Mouse (Mus musculus) neural tube, embryonic 14.5 days (tissue): ENCODE data around the gene Copg1. TPM values are rescaled to one million over a fixed set of nuclear protein-coding genes. Genes with fewer than 3 reads are reported as not detected.

Experiments
- ATAC-seq: fragments of 200-750 bp; cut with Nextera tagmentation; 2 replicates; pipeline ENCODE4 v1.8.0; 2017; ENCODE audit warnings: low read depth, mild to moderate bottlenecking, moderate TSS enrichment, moderate library complexity
- H3K27ac ChIP-seq: fragments of 300-500 bp; sonication (generic); 2 replicates; pipeline ENCODE4 v1.5.1; 2014; ENCODE audit warnings: low read depth, mild to moderate bottlenecking, control low read depth, low read length, moderate library complexity, mixed read lengths
- H3K27me3 ChIP-seq: fragments of 300-500 bp; sonication (generic); 2 replicates; pipeline ENCODE4 v1.6.1; 2014; ENCODE audit warnings: low read length; ENCODE audit not compliant: control insufficient read depth, insufficient read depth
- H3K36me3 ChIP-seq: fragments of 300-500 bp; sonication (generic); 2 replicates; pipeline ENCODE4 v1.6.1; 2014; ENCODE audit warnings: low read length, mixed read lengths; ENCODE audit not compliant: control insufficient read depth, insufficient read depth
- H3K4me1 ChIP-seq: fragments of 300-500 bp; sonication (generic); 2 replicates; pipeline ENCODE4 v1.6.1; 2014; ENCODE audit warnings: low read length; ENCODE audit not compliant: control insufficient read depth, insufficient read depth
- H3K4me2 ChIP-seq: fragments of 300-500 bp; sonication (generic); 2 replicates; pipeline ENCODE4 v1.6.1; 2014; ENCODE audit warnings: mild to moderate bottlenecking, low read depth, low read length, control low read depth
- H3K4me3 ChIP-seq: fragments of 300-500 bp; sonication (generic); 2 replicates; pipeline ENCODE4 v1.5.1; 2014; ENCODE audit warnings: low read depth, low read length, control low read depth, mixed read lengths
- H3K9ac ChIP-seq: fragments of 300-500 bp; sonication (generic); replicated peaks from 2 replicates; pipeline ENCODE4 v1.6.1; 2014; ENCODE audit warnings: low read depth, mild to moderate bottlenecking, control low read depth, low read length, mixed read lengths
- H3K9me3 ChIP-seq: fragments of 300-500 bp; sonication (generic); 2 replicates; pipeline ENCODE4 v1.6.1; 2016; ENCODE audit warnings: low read length; ENCODE audit not compliant: control insufficient read depth
- WGBS: fragments of 180-500 bp; shearing (Covaris S2); extraction: QIAGEN DNeasy Blood & Tissue Kit; methylation state at CpG from one replicate; pipeline ENCODE4 v1.1.7; 2014; 5-methylcytosine and 5-hydroxymethylcytosine counted together
- polyA plus RNA-seq: library from polyadenylated mRNA; unstranded; fragments of >200 nt; fragmentation: Nextera tagmentation; extraction: Ambion mirVana; gene quantifications from 2 replicates; pipeline ENCODE4 v1.2.1, GENCODE M21; 2014

Copg1 gene
- polyA plus RNA-seq, 1 experiment from 2014 or later: 202 TPM

GRCm38 (mm10) chr6:87870440-87870839 lies 17.2 kb upstream of the Copg1 start:
- Histone ChIP-seq H3K4me1 (no peaks in the 10 kb centered on the region), H3K36me3 (no peaks in the 10 kb centered on the region), H3K9me3 (no peaks in the 10 kb centered on the region), H3K4me3 (no peak overlapping the region), H3K9ac (no peak overlapping the region), H3K27ac (no peak overlapping the region), H3K27me3 (no peaks in the 10 kb centered on the region), H3K4me2 (no peak overlapping the region)
- 77% methylated on average over 1 of the region's 1 CpGs for WGBS
- ATAC-seq: no peak

- no peak overlapping the region for H3K9ac ChIP-seq
- no peak overlapping the region for H3K27ac ChIP-seq
- H3K4me3 ChIP-seq: no peak overlapping the region
- WGBS: 86% methylated on average over 7 of the region's 7 CpGs
- H3K36me3 ChIP-seq: no peaks in the 10 kb centered on the region
- no peak for ATAC-seq
- no peaks in the 10 kb centered on the region for H3K27me3 ChIP-seq
- no peak overlapping the region for H3K4me2 ChIP-seq
- no peaks in the 10 kb centered on the region for H3K9me3 ChIP-seq
- H3K4me1 ChIP-seq: no peaks in the 10 kb centered on the region
Measured at GRCm38 (mm10) chr6:87871240-87871639, 16.4 kb upstream of the Copg1 start.

- Histone ChIP-seq H3K27ac (no peak overlapping the region), H3K9ac (no peak overlapping the region), H3K4me3 (no peak overlapping the region), H3K4me2 (no peak overlapping the region), H3K27me3 (no peaks in the 10 kb centered on the region), H3K4me1 (no peaks in the 10 kb centered on the region), H3K9me3 (no peaks in the 10 kb centered on the region), H3K36me3 (no peaks in the 10 kb centered on the region)
- WGBS: 61% methylated on average over 1 of the region's 1 CpGs
- ATAC-seq: no peak
Measured at GRCm38 (mm10) chr6:87873104-87873503, 14.5 kb upstream of the Copg1 start.

GRCm38 (mm10) chr6:87873963-87874362 lies 13.7 kb upstream of the Copg1 start:
- WGBS: 87% methylated on average over 2 of the region's 2 CpGs
- H3K4me1 ChIP-seq: no peaks in the 10 kb centered on the region
- no peak for ATAC-seq
- no peak overlapping the region for H3K27ac ChIP-seq
- no peak overlapping the region for H3K4me2 ChIP-seq
- H3K9ac ChIP-seq: no peak overlapping the region
- no peaks in the 10 kb centered on the region for H3K27me3 ChIP-seq
- H3K4me3 ChIP-seq: no peak overlapping the region
- no peaks in the 10 kb centered on the region for H3K9me3 ChIP-seq
- H3K36me3 ChIP-seq: no peaks in the 10 kb centered on the region

- no peaks in the 10 kb centered on the region for H3K4me1 ChIP-seq
- H3K36me3 ChIP-seq: no peaks in the 10 kb centered on the region
- H3K4me3 ChIP-seq: no peak overlapping the region
- ATAC-seq: no peak
- H3K9ac ChIP-seq: no peak overlapping the region
- no peaks in the 10 kb centered on the region for H3K9me3 ChIP-seq
- no peak overlapping the region for H3K4me2 ChIP-seq
- H3K27me3 ChIP-seq: no peaks in the 10 kb centered on the region
- H3K27ac ChIP-seq: no peak overlapping the region
- WGBS: 97% methylated on average over 1 of the region's 1 CpGs
Measured at GRCm38 (mm10) chr6:87875083-87875482, 12.5 kb upstream of the Copg1 start.

- Histone ChIP-seq H3K4me3 (no peak overlapping the region), H3K36me3 (no peaks in the 10 kb centered on the region), H3K9ac (no peak overlapping the region), H3K27me3 (no peaks in the 10 kb centered on the region), H3K4me2 (no peak overlapping the region), H3K27ac (no peak overlapping the region), H3K9me3 (no peaks in the 10 kb centered on the region), H3K4me1 (no peaks in the 10 kb centered on the region)
- ATAC-seq: no peak
- WGBS: 88% methylated on average over 7 of the region's 7 CpGs
Measured at GRCm38 (mm10) chr6:87875562-87875961, 12.1 kb upstream of the Copg1 start.

GRCm38 (mm10) chr6:87876068-87876643 lies 11.5 kb upstream of the Copg1 start:
- H3K4me3 ChIP-seq: no peak overlapping the region
- H3K36me3 ChIP-seq: no peaks in the 10 kb centered on the region
- H3K4me2 ChIP-seq: no peak overlapping the region
- no peak for ATAC-seq
- no peaks in the 10 kb centered on the region for H3K4me1 ChIP-seq
- 77% methylated on average over 13 of the region's 13 CpGs for WGBS
- H3K9me3 ChIP-seq: no peaks in the 10 kb centered on the region
- no peak overlapping the region for H3K27ac ChIP-seq
- H3K9ac ChIP-seq: no peak overlapping the region
- H3K27me3 ChIP-seq: no peaks in the 10 kb centered on the region

GRCm38 (mm10) chr6:87879010-87879409 lies 8.6 kb upstream of the Copg1 start:
- no peak overlapping the region for H3K4me3 ChIP-seq
- no peak overlapping the region for H3K27ac ChIP-seq
- H3K4me2 ChIP-seq: no peak overlapping the region
- no peaks in the 10 kb centered on the region for H3K4me1 ChIP-seq
- H3K36me3 ChIP-seq: no peaks in the 10 kb centered on the region
- no peaks in the 10 kb centered on the region for H3K27me3 ChIP-seq
- no peak for ATAC-seq
- 59% methylated on average over 4 of the region's 4 CpGs for WGBS
- no peaks in the 10 kb centered on the region for H3K9me3 ChIP-seq
- H3K9ac ChIP-seq: no peak overlapping the region

- H3K4me1 ChIP-seq: no peaks in the 10 kb centered on the region
- H3K36me3 ChIP-seq: no peaks in the 10 kb centered on the region
- no peaks in the 10 kb centered on the region for H3K27me3 ChIP-seq
- 73% methylated on average over 3 of the region's 3 CpGs for WGBS
- no peak overlapping the region for H3K4me2 ChIP-seq
- no peak overlapping the region for H3K4me3 ChIP-seq
- no peak overlapping the region for H3K27ac ChIP-seq
- no peak overlapping the region for H3K9ac ChIP-seq
- ATAC-seq: no peak
- no peaks in the 10 kb centered on the region for H3K9me3 ChIP-seq
Measured at GRCm38 (mm10) chr6:87879628-87880027, 8.0 kb upstream of the Copg1 start.
